Mouse (Mus musculus) left cerebral cortex, adult 9 months (tissue): ENCODE data around the gene Glyatl3.

Source experiments
- DNase-seq, 2 experiments: peaks; one replicate each; pipeline ENCODE4 v3.0.0; 2022; ENCODE audit warnings: low spot score in 2 of 2

Gene Glyatl3

GRCm38 (mm10) chr17:40855065-40855464, 59.1 kb downstream of the Glyatl3 start:
- DNase-seq = no peak
